Mouse (Mus musculus) cerebellum, postnatal 36 days (tissue): ENCODE measurements around the gene Kat2a.

Source experiments
- DNase-seq, 2 experiments: peaks; one replicate each; pipeline ENCODE4 v3.0.0; 2021 to 2022; ENCODE audit warnings: mixed read lengths in 2 of 2

Gene Kat2a

GRCm38 (mm10) chr11:100711783-100712615, at the start of gene Kat2a:
Gene Kat2a (minus strand): TSS chr11:100712465.
- DNase-seq = peak; percentile 86 to 89

- DNase-seq = peak; percentile 90 to 91
These were observed 49.3 kb upstream of the Kat2a start for GRCm38 (mm10) chr11:100761547-100762045.

GRCm38 (mm10) chr11:100759611-100760233, 47.5 kb upstream of the Kat2a start, which contains the start of gene Kcnh4:
Gene Kcnh4 (minus strand): TSS chr11:100759942.
- DNase-seq = peak in 1 of 2 experiments; percentile 49

GRCm38 (mm10) chr11:100758707-100759610, 46.7 kb upstream of the Kat2a start:
- DNase-seq = no peak

GRCm38 (mm10) chr11:100757566-100757965, 45.3 kb upstream of the Kat2a start:
- DNase-seq = no peak

GRCm38 (mm10) chr11:100756476-100756875, 44.2 kb upstream of the Kat2a start:
- DNase-seq = no peak

GRCm38 (mm10) chr11:100754693-100755057, 42.4 kb upstream of the Kat2a start:
- no peak for DNase-seq

GRCm38 (mm10) chr11:100754021-100754692, 41.9 kb upstream of the Kat2a start:
- DNase-seq = no peak

GRCm38 (mm10) chr11:100752294-100752693, 40.0 kb upstream of the Kat2a start:
- DNase-seq = no peak

GRCm38 (mm10) chr11:100750127-100750526, 37.9 kb upstream of the Kat2a start:
- DNase-seq = no peak

GRCm38 (mm10) chr11:100749469-100749868, 37.2 kb upstream of the Kat2a start:
- no peak for DNase-seq

- DNase-seq = no peak
These were observed 36.4 kb upstream of the Kat2a start for GRCm38 (mm10) chr11:100748620-100749019.

- no peak for DNase-seq
These were observed 34.8 kb upstream of the Kat2a start for GRCm38 (mm10) chr11:100747114-100747513.

GRCm38 (mm10) chr11:100746546-100746945, 34.3 kb upstream of the Kat2a start:
- DNase-seq = no peak

- DNase-seq = peak; percentile 62 to 67
These were observed 32.8 kb upstream of the Kat2a start for GRCm38 (mm10) chr11:100745085-100745484.

- DNase-seq = no peak
These were observed 29.1 kb upstream of the Kat2a start for GRCm38 (mm10) chr11:100741348-100741747.

GRCm38 (mm10) chr11:100738749-100739148, 26.5 kb upstream of the Kat2a start:
- no peak for DNase-seq

GRCm38 (mm10) chr11:100738066-100738604, 25.9 kb upstream of the Kat2a start, which contains the start of gene Rab5c:
Gene Rab5c (minus strand): TSS chr11:100738215.
- peak; percentile 97 to 98 for DNase-seq

- DNase-seq = no peak
These were observed 25.0 kb upstream of the Kat2a start for GRCm38 (mm10) chr11:100737105-100737733.

GRCm38 (mm10) chr11:100736746-100737080, 24.4 kb upstream of the Kat2a start:
- no peak for DNase-seq

GRCm38 (mm10) chr11:100735954-100736745, 23.9 kb upstream of the Kat2a start:
- DNase-seq = no peak
